In the genomic region with DNA sequence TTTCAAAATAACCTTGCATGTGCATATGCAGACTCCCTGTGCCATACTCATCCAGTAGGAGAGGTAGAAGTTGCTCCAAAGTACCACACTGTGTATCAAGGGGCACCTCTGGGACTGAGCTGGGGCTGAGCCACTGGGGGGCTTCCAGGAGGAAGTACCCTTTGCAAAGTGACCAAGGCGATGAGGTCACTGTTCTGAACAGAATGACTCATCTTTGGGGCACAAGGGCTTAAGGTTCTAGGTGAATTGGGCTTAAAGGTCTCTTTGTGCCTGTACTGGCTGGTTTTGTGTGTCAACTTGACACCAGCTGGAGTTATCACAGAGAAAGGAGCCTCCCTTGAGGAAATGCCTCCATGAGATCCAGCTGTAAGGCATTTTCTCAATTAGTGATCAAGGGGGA, we compare ENCODE assay signal across 8 mouse cellular contexts. TPM values are rescaled to one million over a fixed set of nuclear protein-coding genes. Genes with fewer than 3 reads are reported as not detected.
A peak's percentile ranks its signal among the peaks of the same experiment; 100 is the strongest.
DNase-seq lines count a peak whose midpoint lies in the region; ATAC-seq and TF ChIP-seq lines count a peak whose summit lies in the region.
"Not testable (repeated sequence)": the region's sequence is repeated elsewhere in the genome, so short reads cannot be mapped to it uniquely, and the experiment has no call there.

No protein-coding gene starts in this region.

- dilution Hi-C loops in CH12.LX (cut with MboI; ENCODE audit: extremely low pct_ligation_motif_present, extremely low pct_unique_long_range_greater_than_20kb, low sequenced_read_pairs) = not testable (repeated sequence)

- not testable (repeated sequence) for H3K36me3 ChIP-seq in CH12.LX (replicated peaks in 1 of 2; ENCODE audit: control insufficient read depth in 1 of 2, insufficient read depth in 1 of 2, low read length in 1 of 2); embryonic facial prominence, embryonic 10.5 days (replicated peaks); embryonic facial prominence, embryonic 12.5 days; intestine, postnatal 0 days (ENCODE audit: control insufficient read depth, insufficient read depth); midbrain, embryonic 10.5 days; midbrain, embryonic 11.5 days (ENCODE audit: control insufficient read depth, insufficient read depth, low read length)

- not testable (repeated sequence) for H3K4me2 ChIP-seq in CH12.LX (ENCODE audit: insufficient read depth, low read depth, poor library complexity, severe bottlenecking); embryonic facial prominence, embryonic 12.5 days (replicated peaks); intestine, postnatal 0 days (replicated peaks; ENCODE audit: low read depth); midbrain, embryonic 11.5 days

- TF ChIP-seq RAD21 in CH12.LX (IDR thresholded peaks at IDR 0.05; ENCODE audit: low read depth, low read length) = not testable (repeated sequence)

- peak; percentile 84 for TF ChIP-seq EP300 in CH12.LX (IDR thresholded peaks at IDR 0.05; ENCODE audit: low read length)

- DNase-seq in 416B (ENCODE audit: low read depth) (peak; percentile 51), CH12.LX (ENCODE audit: extremely low read depth) (peak; percentile 73)
- DNase-seq in embryonic facial prominence, embryonic 10.5 days (ENCODE audit: low spot score); midbrain, embryonic 10.5 days (ENCODE audit: low spot score): not testable (repeated sequence)
- DNase-seq in heart, adult 11 months = peak; percentile 84
- DNase-seq in midbrain, embryonic 11.5 days (ENCODE audit: low spot score, missing footprints) = peak; percentile 62

- H3K4me1 ChIP-seq in CH12.LX (ENCODE audit: control insufficient read depth in 1 of 2, insufficient read depth in 2 of 2) = peaks cover 49 to 93% of the 10 kb centered on the region in 2 experiments
- peaks cover 40% of the 10 kb centered on the region for H3K4me1 ChIP-seq in embryonic facial prominence, embryonic 10.5 days
- H3K4me1 ChIP-seq in embryonic facial prominence, embryonic 12.5 days = peaks cover 14% of the 10 kb centered on the region
- H3K4me1 ChIP-seq in intestine, postnatal 0 days (replicated peaks; ENCODE audit: control insufficient read depth, insufficient read depth, low read length); midbrain, embryonic 11.5 days (ENCODE audit: control insufficient read depth, insufficient read depth, low read length): not testable (repeated sequence)
- peaks cover 33% of the 10 kb centered on the region for H3K4me1 ChIP-seq in midbrain, embryonic 10.5 days

- WGBS in embryonic facial prominence, embryonic 10.5 days = 65% methylated on average over 1 of the region's 1 CpGs
- 78% methylated on average over 1 of the region's 1 CpGs for WGBS in embryonic facial prominence, embryonic 12.5 days
- 57% methylated on average over 1 of the region's 1 CpGs for WGBS in intestine, postnatal 0 days
- 83% methylated on average over 1 of the region's 1 CpGs for WGBS in midbrain, embryonic 10.5 days
- WGBS in midbrain, embryonic 11.5 days = 83% methylated on average over 1 of the region's 1 CpGs

- ATAC-seq in embryonic facial prominence, embryonic 12.5 days (ENCODE audit: insufficient number of reproducible peaks, insufficient read depth, low FRiP score, low TSS enrichment); midbrain, embryonic 11.5 days (ENCODE audit: low FRiP score): not testable (repeated sequence)
- 0 out of 2 replicates have a peak, but pooled peaks have one; percentile 14 for ATAC-seq in intestine, postnatal 0 days

- not testable (repeated sequence) for H3K4me3 ChIP-seq in CH12.LX (replicated peaks in 1 of 3; ENCODE audit: low read depth in 2 of 3, low read length in 2 of 3, poor library complexity in 1 of 3); embryonic facial prominence, embryonic 10.5 days; embryonic facial prominence, embryonic 12.5 days; intestine, postnatal 0 days (ENCODE audit: low read depth, low read length); midbrain, embryonic 10.5 days; midbrain, embryonic 11.5 days (ENCODE audit: low read depth, low read length)

- not testable (repeated sequence) for H3K9me3 ChIP-seq in CH12.LX (replicated peaks; ENCODE audit: low read length); embryonic facial prominence, embryonic 10.5 days; embryonic facial prominence, embryonic 12.5 days; intestine, postnatal 0 days (ENCODE audit: control insufficient read depth); midbrain, embryonic 10.5 days (replicated peaks); midbrain, embryonic 11.5 days (ENCODE audit: control insufficient read depth, low read length)

- H3K79me2 ChIP-seq in CH12.LX (replicated peaks; ENCODE audit: control insufficient read depth, extremely low read depth, insufficient read depth, poor library complexity, severe bottlenecking) = not testable (repeated sequence)

- H3K27me3 ChIP-seq in CH12.LX (replicated peaks); embryonic facial prominence, embryonic 10.5 days (replicated peaks; ENCODE audit: low read depth, poor library complexity, severe bottlenecking); embryonic facial prominence, embryonic 12.5 days; intestine, postnatal 0 days (replicated peaks; ENCODE audit: control insufficient read depth, insufficient read depth, low read length); midbrain, embryonic 10.5 days (ENCODE audit: low read depth, poor library complexity, severe bottlenecking); midbrain, embryonic 11.5 days (ENCODE audit: control insufficient read depth, insufficient read depth, low read length): not testable (repeated sequence)

- not testable (repeated sequence) for TF ChIP-seq CTCF in CH12.LX (conservative IDR thresholded peaks at IDR 0.05 in 1 of 2, IDR thresholded peaks at IDR 0.05 in 1 of 2; ENCODE audit: low read depth in 2 of 2, low read length in 2 of 2); intestine, postnatal 0 days (IDR thresholded peaks at IDR 0.05; ENCODE audit: low read depth)

- H3K9ac ChIP-seq in CH12.LX (ENCODE audit: insufficient read depth, low read depth); embryonic facial prominence, embryonic 12.5 days; intestine, postnatal 0 days (ENCODE audit: low read depth, low read length); midbrain, embryonic 11.5 days (ENCODE audit: low read length): not testable (repeated sequence)

- peak overlapping the region; percentile 58 for H3K27ac ChIP-seq in CH12.LX (ENCODE audit: insufficient read depth, low read depth)
- H3K27ac ChIP-seq in embryonic facial prominence, embryonic 10.5 days (replicated peaks) = peak overlapping the region; percentile 48; the same call in 1 of the 2 replicates
- H3K27ac ChIP-seq in embryonic facial prominence, embryonic 12.5 days = 0 out of 2 replicates have a peak overlapping the region, but pooled peaks have one; percentile 57
- H3K27ac ChIP-seq in intestine, postnatal 0 days (ENCODE audit: low read depth, low read length); midbrain, embryonic 11.5 days (ENCODE audit: low read depth, low read length): not testable (repeated sequence)
- 0 out of 2 replicates have a peak overlapping the region, but pooled peaks have one; percentile 23 for H3K27ac ChIP-seq in midbrain, embryonic 10.5 days (replicated peaks)

- not testable (repeated sequence) for TF ChIP-seq POLR2A in CH12.LX (IDR thresholded peaks at IDR 0.05; ENCODE audit: low read depth, low read length)

- in situ Hi-C loops in CH12.LX (cut with MboI; ENCODE audit: low pct_ligation_motif_present, low pct_unique_long_range_greater_than_20kb, low sequenced_read_pairs) = not testable (repeated sequence)

TF ChIP-seq in CH12.LX, 34 proteins besides CTCF, POLR2A, EP300 and RAD21:
- TF ChIP-seq RCOR1 (conservative IDR thresholded peaks at IDR 0.05; ENCODE audit: low read depth, low read length) (0 out of 2 replicates have a peak, but pooled peaks have one; percentile 43), JUN (IDR thresholded peaks at IDR 0.05; ENCODE audit: insufficient read depth, low read depth, low read length) (peak; percentile 98), IRF4 (IDR thresholded peaks at IDR 0.05; ENCODE audit: low read depth, low read length) (peak; percentile 93), ETS1 (conservative IDR thresholded peaks at IDR 0.05; ENCODE audit: low read depth, low read length) (peak; percentile 75), JUND (conservative IDR thresholded peaks at IDR 0.05; ENCODE audit: low read depth, low read length) (peak; percentile 94), ELF1 (IDR thresholded peaks at IDR 0.05; ENCODE audit: low read depth, low read length) (0 out of 2 replicates have a peak, but pooled peaks have one; percentile 17), TCF12 (IDR thresholded peaks at IDR 0.05; ENCODE audit: low read depth, low read length) (peak; percentile 56), MEF2A (IDR thresholded peaks at IDR 0.05; ENCODE audit: borderline replicate concordance, low read depth, low read length) (0 out of 2 replicates have a peak, but pooled peaks have one; percentile 36)

RNA-seq across cellular contexts. Expression of gene Ptma, which starts 13.5 kb away (rescaled TPM):
- 2,835 and 3,525 TPM in 2 replicates for total RNA-seq in CH12.LX (2012; rRNA removed)
- total RNA-seq in CH12.LX (2014; rRNA removed) = 5,060 and 5,084 TPM in 2 replicates
- 4,957 and 5,324 TPM in 2 replicates for polyA plus RNA-seq in CH12.LX (2012; ENCODE audit: insufficient read length, low read depth)
- polyA plus RNA-seq in embryonic facial prominence, embryonic 10.5 days (2016; fragmentation: Nextera tagmentation; extraction: Ambion mirVana) = 3,352 and 3,592 TPM in 2 replicates
- polyA plus RNA-seq in embryonic facial prominence, embryonic 12.5 days (2016; fragmentation: Nextera tagmentation; extraction: Ambion mirVana) = 3,116 and 3,315 TPM in 2 replicates
- polyA plus RNA-seq in intestine, postnatal 0 days (2015; fragmentation: Nextera tagmentation; extraction: Ambion mirVana) = 1,008 and 1,098 TPM in 2 replicates
- polyA plus RNA-seq in midbrain, embryonic 10.5 days (2016; fragmentation: Nextera tagmentation; extraction: Ambion mirVana) = 2,732 and 2,904 TPM in 2 replicates
- polyA plus RNA-seq in midbrain, embryonic 11.5 days (2014; fragmentation: Nextera tagmentation; extraction: Ambion mirVana) = 3,090 and 3,352 TPM in 2 replicates
